In the genomic region with DNA sequence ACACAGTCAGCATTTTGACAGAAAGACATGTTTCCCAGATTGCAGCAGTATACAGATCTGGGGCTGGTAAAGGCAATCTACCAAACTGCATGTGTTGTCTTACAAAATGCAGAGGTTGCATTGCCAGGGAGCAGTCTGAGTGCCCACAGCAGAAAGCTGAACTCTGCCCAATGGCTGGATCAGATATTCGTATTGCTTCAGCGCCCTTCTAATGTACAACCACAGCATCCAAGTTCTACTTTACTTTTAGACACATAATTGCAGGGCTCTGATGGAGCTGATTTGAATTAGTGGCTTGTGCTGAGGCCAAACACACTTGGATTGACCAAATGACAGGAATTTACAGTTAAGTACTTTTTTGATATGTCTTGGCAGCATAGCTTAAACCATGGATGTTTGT, we compare ENCODE assay signal across 18 mouse cellular contexts.
"Had no signal": no experiment of that assay in that cellular context is flagged by ENCODE, and none has a peak within 500 bp of the region (broad histone marks: within the 10 kb centered on the region; RNA-seq: fewer than 3 reads in every experiment).

No protein-coding gene starts in this region.

- H3K9ac ChIP-seq: lung, embryonic 14.5 days; midbrain, embryonic 13.5 days; midbrain, embryonic 15.5 days; neural tube, embryonic 13.5 days; neural tube, embryonic 15.5 days had no signal

- H3K4me2 ChIP-seq: lung, embryonic 14.5 days; midbrain, embryonic 13.5 days; midbrain, embryonic 15.5 days; neural tube, embryonic 13.5 days; neural tube, embryonic 15.5 days had no signal

- H3K9me3 ChIP-seq: midbrain, embryonic 10.5 days; midbrain, embryonic 13.5 days; midbrain, embryonic 15.5 days; neural tube, embryonic 13.5 days; neural tube, embryonic 15.5 days had no signal

- H3K4me1 ChIP-seq: midbrain, embryonic 10.5 days; midbrain, embryonic 13.5 days; midbrain, embryonic 15.5 days had no signal

- ATAC-seq: midbrain, embryonic 13.5 days; midbrain, embryonic 15.5 days had no signal

- H3K27ac ChIP-seq: midbrain, embryonic 10.5 days; midbrain, embryonic 13.5 days; midbrain, embryonic 15.5 days; neural tube, embryonic 13.5 days; neural tube, embryonic 15.5 days had no signal

- H3K36me3 ChIP-seq: midbrain, embryonic 15.5 days; neural tube, embryonic 15.5 days had no signal

- DNase-seq: lung, adult 18-20 months; lung, embryonic 14.5 days; lung, postnatal 10 days; lung, postnatal 4 days; retina, postnatal 1 day; right cerebral cortex, adult 18-20 months; right cerebral cortex, postnatal 25 days; right cerebral cortex, postnatal 4 days; spleen, adult 18-20 months; thymus, adult 18-20 months; thymus, postnatal 14 days; thymus, postnatal 36 days had no signal

- H3K27me3 ChIP-seq: midbrain, embryonic 13.5 days; midbrain, embryonic 15.5 days; neural tube, embryonic 13.5 days; neural tube, embryonic 15.5 days had no signal

- H3K4me3 ChIP-seq: midbrain, embryonic 10.5 days; midbrain, embryonic 13.5 days; midbrain, embryonic 15.5 days; myocyte; neural tube, embryonic 13.5 days; neural tube, embryonic 15.5 days had no signal
